Comparison of ENCODE assay signal across 11 mouse cellular contexts in genomic region chr1:133070157-133070556, GRCm38 (mm10). TPM values are rescaled to one million over a fixed set of nuclear protein-coding genes. Genes with fewer than 3 reads are reported as not detected.
A peak's percentile ranks its signal among the peaks of the same experiment; 100 is the strongest.
DNase-seq lines count a peak whose midpoint lies in the region; ATAC-seq and TF ChIP-seq lines count a peak whose summit lies in the region.
"Had no signal": no experiment of that assay in that cellular context is flagged by ENCODE, and none has a peak within 500 bp of the region (broad histone marks: within the 10 kb centered on the region; RNA-seq: fewer than 3 reads in every experiment).

No protein-coding gene starts in this region.

- TF ChIP-seq RAD21 in CH12.LX (IDR thresholded peaks at IDR 0.05; ENCODE audit: low read depth, low read length), result no peak

- H3K9me3 ChIP-seq in hindbrain, embryonic 10.5 days, result no peaks in the 10 kb centered on the region
- H3K9me3 ChIP-seq in hindbrain, embryonic 16.5 days (ENCODE audit: control insufficient read depth, low read length), result no peaks in the 10 kb centered on the region
- no peaks in the 10 kb centered on the region for H3K9me3 ChIP-seq in CH12.LX (replicated peaks; ENCODE audit: low read length)
- H3K9me3 ChIP-seq in limb, embryonic 15.5 days, result no peaks in the 10 kb centered on the region

- no peak overlapping the region for H3K4me3 ChIP-seq in hindbrain, embryonic 10.5 days
- no peak overlapping the region for H3K4me3 ChIP-seq in hindbrain, embryonic 16.5 days (ENCODE audit: low read length)
- no peak overlapping the region for H3K4me3 ChIP-seq in CH12.LX (replicated peaks in 1 of 3; ENCODE audit: low read depth in 2 of 3, low read length in 2 of 3, poor library complexity in 1 of 3)
- H3K4me3 ChIP-seq in limb, embryonic 15.5 days, result no peak overlapping the region

- DNase-seq in hindbrain, embryonic 10.5 days (ENCODE audit: low spot score), result no peak
- DNase-seq in CH12.LX (ENCODE audit: extremely low read depth), result no peak
- no peak for DNase-seq in MN1 (ENCODE audit: low spot score)
- DNase-seq in adrenal gland, postnatal 4 days (ENCODE audit: low spot score in 2 of 2), result no peak
- no peak for DNase-seq in spleen, postnatal 36 days (ENCODE audit: low spot score in 2 of 2)
- DNase-seq: thymus, postnatal 4 days had no signal

- dilution Hi-C loops in CH12.LX (cut with MboI; ENCODE audit: extremely low pct_ligation_motif_present, extremely low pct_unique_long_range_greater_than_20kb, low sequenced_read_pairs), result no loop called here

- TF ChIP-seq EP300 in CH12.LX (IDR thresholded peaks at IDR 0.05; ENCODE audit: low read length), result no peak

- no peak for ATAC-seq in hindbrain, embryonic 16.5 days
- peak; percentile 72 for ATAC-seq in granulocyte monocyte progenitor cell, adult 5-6 weeks (replicated peaks; ENCODE audit: poor library complexity, severe bottlenecking)
- no peak for ATAC-seq in limb, embryonic 15.5 days (ENCODE audit: insufficient number of reproducible peaks, low FRiP score, low TSS enrichment, low read depth)
- ATAC-seq: Patski had no signal

- H3K27me3 ChIP-seq in hindbrain, embryonic 10.5 days (ENCODE audit: insufficient read depth, poor library complexity, severe bottlenecking), result no peaks in the 10 kb centered on the region
- H3K27me3 ChIP-seq in hindbrain, embryonic 16.5 days (replicated peaks; ENCODE audit: control insufficient read depth, insufficient read depth, low read length), result no peaks in the 10 kb centered on the region
- H3K27me3 ChIP-seq in CH12.LX (replicated peaks), result no peaks in the 10 kb centered on the region
- no peaks in the 10 kb centered on the region for H3K27me3 ChIP-seq in limb, embryonic 15.5 days
- H3K27me3 ChIP-seq: Patski had no signal

- peaks cover 53% of the 10 kb centered on the region for H3K4me1 ChIP-seq in hindbrain, embryonic 10.5 days (replicated peaks)
- H3K4me1 ChIP-seq in hindbrain, embryonic 16.5 days (ENCODE audit: control insufficient read depth, insufficient read depth, low read depth, low read length), result peaks cover 34% of the 10 kb centered on the region
- H3K4me1 ChIP-seq in CH12.LX (ENCODE audit: control insufficient read depth in 1 of 2, insufficient read depth in 2 of 2), result peaks cover 11 to 81% of the 10 kb centered on the region in 2 experiments
- peaks cover 48% of the 10 kb centered on the region for H3K4me1 ChIP-seq in limb, embryonic 15.5 days

- H3K9ac ChIP-seq in hindbrain, embryonic 16.5 days (ENCODE audit: low read depth, low read length), result no peak overlapping the region
- H3K9ac ChIP-seq in CH12.LX (ENCODE audit: insufficient read depth, low read depth), result no peak overlapping the region
- no peak overlapping the region for H3K9ac ChIP-seq in limb, embryonic 15.5 days
- H3K9ac ChIP-seq: liver, embryonic 14.5 days had no signal

- no peak for TF ChIP-seq POLR2A in CH12.LX (IDR thresholded peaks at IDR 0.05; ENCODE audit: low read depth, low read length)

- H3K36me3 ChIP-seq in hindbrain, embryonic 10.5 days, result peaks cover 95% of the 10 kb centered on the region
- peaks cover 11% of the 10 kb centered on the region; the same call in 1 of the 2 replicates for H3K36me3 ChIP-seq in hindbrain, embryonic 16.5 days (ENCODE audit: control insufficient read depth, insufficient read depth, low read length)
- H3K36me3 ChIP-seq in CH12.LX (replicated peaks in 1 of 2; ENCODE audit: control insufficient read depth in 1 of 2, insufficient read depth in 1 of 2, low read length in 1 of 2), result peaks cover 59 to 88% of the 10 kb centered on the region in 2 experiments
- peaks cover 13% of the 10 kb centered on the region for H3K36me3 ChIP-seq in limb, embryonic 15.5 days

- H3K27ac ChIP-seq in hindbrain, embryonic 10.5 days, result peak overlapping the region; percentile 60
- no peak overlapping the region for H3K27ac ChIP-seq in hindbrain, embryonic 16.5 days (ENCODE audit: low read depth, low read length)
- H3K27ac ChIP-seq in CH12.LX (ENCODE audit: insufficient read depth, low read depth), result no peak overlapping the region
- H3K27ac ChIP-seq in limb, embryonic 15.5 days, result peak overlapping the region; percentile 75; the same call in 1 of the 2 replicates
- H3K27ac ChIP-seq: liver, embryonic 14.5 days had no signal

- no peaks in the 10 kb centered on the region; the same call in 1 of the 2 replicates for H3K79me2 ChIP-seq in CH12.LX (replicated peaks; ENCODE audit: control insufficient read depth, extremely low read depth, insufficient read depth, poor library complexity, severe bottlenecking)

- in situ Hi-C loops in CH12.LX (cut with MboI; ENCODE audit: low pct_ligation_motif_present, low pct_unique_long_range_greater_than_20kb, low sequenced_read_pairs), result no loop called here

- TF ChIP-seq CTCF in CH12.LX (conservative IDR thresholded peaks at IDR 0.05 in 1 of 2, IDR thresholded peaks at IDR 0.05 in 1 of 2; ENCODE audit: low read depth in 2 of 2, low read length in 2 of 2), result no peak

- 67% methylated on average over 5 of the region's 5 CpGs for WGBS in hindbrain, embryonic 10.5 days
- 51% methylated on average over 5 of the region's 5 CpGs for WGBS in hindbrain, embryonic 16.5 days
- WGBS in limb, embryonic 15.5 days, result 34% methylated on average over 5 of the region's 5 CpGs

- H3K4me2 ChIP-seq in hindbrain, embryonic 16.5 days (ENCODE audit: low read length), result no peak overlapping the region
- H3K4me2 ChIP-seq in CH12.LX (ENCODE audit: insufficient read depth, low read depth, poor library complexity, severe bottlenecking), result no peak overlapping the region
- no peak overlapping the region for H3K4me2 ChIP-seq in limb, embryonic 15.5 days

TF ChIP-seq in CH12.LX, 34 proteins besides CTCF, POLR2A, EP300 and RAD21:
- TF ChIP-seq MAFK (IDR thresholded peaks at IDR 0.05; ENCODE audit: insufficient replicate concordance, low read length), result peak; percentile 97
- no peak for TF ChIP-seq PAX5 (IDR thresholded peaks at IDR 0.05; ENCODE audit: low read length)

RNA-seq across cellular contexts. Expression of gene Pik3c2b, which starts 24.7 kb away (rescaled TPM):
- polyA plus RNA-seq in hindbrain, embryonic 10.5 days (2016; fragmentation: Nextera tagmentation; extraction: Ambion mirVana), result 16.8 and 20.8 TPM in 2 replicates
- polyA plus RNA-seq in hindbrain, embryonic 16.5 days (2015; fragmentation: Nextera tagmentation; extraction: Ambion mirVana), result 10.3 and 11.4 TPM in 2 replicates
- total RNA-seq in CH12.LX (2012; rRNA removed), result 15.9 and 16.5 TPM in 2 replicates
- total RNA-seq in CH12.LX (2014; rRNA removed), result 7.2 and 8.7 TPM in 2 replicates
- polyA plus RNA-seq in CH12.LX (2012; ENCODE audit: insufficient read length, low read depth), result 9.2 and 12.0 TPM in 2 replicates
- 2.4 and 3.2 TPM in 2 replicates for total RNA-seq in granulocyte monocyte progenitor cell, adult 5-6 weeks (2014; fragmentation: Nextera tagmentation)
- total RNA-seq in granulocyte monocyte progenitor cell, adult 5-6 weeks (2017), result 1.1 and 1.4 TPM in 2 replicates
- polyA plus RNA-seq in limb, embryonic 15.5 days (2015; fragmentation: Nextera tagmentation; extraction: Ambion mirVana), result 6.8 and 7.5 TPM in 2 replicates
- total RNA-seq in adrenal gland, postnatal 4 days (2021), result 10 to 100 TPM; 11.0 to 11.2 TPM

RNA-seq across cellular contexts. Expression of gene Mdm4, which starts 39.8 kb away (rescaled TPM):
- 31.9 and 36.3 TPM in 2 replicates for polyA plus RNA-seq in hindbrain, embryonic 10.5 days (2016; fragmentation: Nextera tagmentation; extraction: Ambion mirVana)
- 30.2 and 30.3 TPM in 2 replicates for polyA plus RNA-seq in hindbrain, embryonic 16.5 days (2015; fragmentation: Nextera tagmentation; extraction: Ambion mirVana)
- total RNA-seq in CH12.LX (2012; rRNA removed), result 84.5 and 107 TPM in 2 replicates
- 66.5 and 68.3 TPM in 2 replicates for total RNA-seq in CH12.LX (2014; rRNA removed)
- polyA plus RNA-seq in CH12.LX (2012; ENCODE audit: insufficient read length, low read depth), result 78.9 and 79.0 TPM in 2 replicates
- 92.5 and 103 TPM in 2 replicates for total RNA-seq in granulocyte monocyte progenitor cell, adult 5-6 weeks (2014; fragmentation: Nextera tagmentation)
- total RNA-seq in granulocyte monocyte progenitor cell, adult 5-6 weeks (2017), result 77.9 and 121 TPM in 2 replicates
- 32.2 and 35.9 TPM in 2 replicates for polyA plus RNA-seq in limb, embryonic 15.5 days (2015; fragmentation: Nextera tagmentation; extraction: Ambion mirVana)
- total RNA-seq in adrenal gland, postnatal 4 days (2021), result 100 to 1,000 TPM; 119 to 122 TPM

Comparison
In these comparisons a context has a peak if more than half of its experiments do, and no peak if none do; other contexts are left out.
1. H3K27ac ChIP-seq: peak in hindbrain, embryonic 10.5 days (single experiment) and limb, embryonic 15.5 days (single experiment); none in hindbrain, embryonic 16.5 days (single experiment) and CH12.LX (single experiment).